Mouse (Mus musculus): Measurements from ENCODE around the gene Eps8l1. TPM values are rescaled to one million over a fixed set of nuclear protein-coding genes. Genes with fewer than 3 reads are reported as not detected.

Gene Eps8l1
- polyA plus RNA-seq, 1 experiment from 2014 or later, result 8.9 TPM

GRCm38 (mm10) chr7:4447138-4447537, 13.3 kb upstream of the Eps8l1 start:
- H3K4me2 ChIP-seq (replicated peaks), result no peak overlapping the region
- no peak overlapping the region for H3K27ac ChIP-seq
- no peaks in the 10 kb centered on the region for H3K27me3 ChIP-seq (replicated peaks)
- 2% methylated on average over 1 of the region's 1 CpGs for WGBS
- H3K4me1 ChIP-seq, result peaks cover 5% of the 10 kb centered on the region
- no peak overlapping the region for H3K9ac ChIP-seq
- H3K4me3 ChIP-seq, result no peak overlapping the region
- no peak for ATAC-seq (ENCODE audit: low FRiP score, low read depth)
- H3K36me3 ChIP-seq, result peaks cover 20% of the 10 kb centered on the region
- no peaks in the 10 kb centered on the region for H3K9me3 ChIP-seq

DNA sequence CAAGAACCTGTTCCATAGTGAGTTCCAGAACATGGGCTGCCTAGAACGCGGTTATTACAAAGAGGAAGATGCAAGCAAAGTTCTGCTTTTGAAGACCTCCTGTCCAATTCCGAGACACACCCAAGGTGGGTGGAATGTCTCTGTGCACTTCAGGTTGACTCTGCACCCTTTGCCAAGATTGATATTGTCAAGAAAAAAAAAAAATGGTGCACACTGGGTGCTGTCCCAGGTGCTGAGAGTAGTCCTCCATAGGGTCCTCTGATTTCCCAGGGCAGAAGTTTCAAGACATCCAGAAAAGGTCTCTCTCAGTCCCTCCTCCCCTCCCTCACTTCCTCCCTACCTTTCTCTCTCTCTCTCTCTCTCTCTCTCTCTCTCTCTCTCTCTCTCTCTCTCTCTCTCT, 12.0 kb upstream of the Eps8l1 start:
- WGBS, result 92% methylated on average over 3 of the region's 3 CpGs
- Histone ChIP-seq H3K27me3 (replicated peaks) (no peaks in the 10 kb centered on the region), H3K36me3 (peaks cover 7% of the 10 kb centered on the region; the same call in 1 of the 2 replicates), H3K4me1 (peaks cover 5% of the 10 kb centered on the region), H3K9me3 (no peaks in the 10 kb centered on the region), H3K27ac (no peak overlapping the region), H3K4me3 (no peak overlapping the region), H3K9ac (no peak overlapping the region), H3K4me2 (replicated peaks) (no peak overlapping the region)
- ATAC-seq (ENCODE audit: low FRiP score, low read depth), result no peak

GRCm38 (mm10) chr7:4449211-4449610, 11.3 kb upstream of the Eps8l1 start:
- H3K4me3 ChIP-seq, result no peak overlapping the region
- no peak overlapping the region for H3K27ac ChIP-seq
- peaks cover 5% of the 10 kb centered on the region for H3K4me1 ChIP-seq
- no peak overlapping the region for H3K9ac ChIP-seq
- H3K27me3 ChIP-seq (replicated peaks), result no peaks in the 10 kb centered on the region
- no peak for ATAC-seq (ENCODE audit: low FRiP score, low read depth)
- 16% methylated on average over 2 of the region's 2 CpGs for WGBS
- no peaks in the 10 kb centered on the region for H3K9me3 ChIP-seq
- no peaks in the 10 kb centered on the region for H3K36me3 ChIP-seq
- H3K4me2 ChIP-seq (replicated peaks), result no peak overlapping the region

GRCm38 (mm10) chr7:4452644-4453043, 7.8 kb upstream of the Eps8l1 start:
- no peaks in the 10 kb centered on the region for H3K4me1 ChIP-seq
- H3K4me3 ChIP-seq, result no peak overlapping the region
- H3K9me3 ChIP-seq, result no peaks in the 10 kb centered on the region
- H3K9ac ChIP-seq, result no peak overlapping the region
- H3K4me2 ChIP-seq (replicated peaks), result no peak overlapping the region
- ATAC-seq (ENCODE audit: low FRiP score, low read depth), result no peak
- 17% methylated on average over 4 of the region's 4 CpGs for WGBS
- no peak overlapping the region for H3K27ac ChIP-seq
- no peaks in the 10 kb centered on the region for H3K36me3 ChIP-seq
- no peaks in the 10 kb centered on the region for H3K27me3 ChIP-seq (replicated peaks)

GRCm38 (mm10) chr7:4464194-4464824, 3.8 kb downstream of the Eps8l1 start:
- Histone ChIP-seq H3K4me3 (no peak overlapping the region), H3K9ac (no peak overlapping the region), H3K4me1 (no peaks in the 10 kb centered on the region), H3K27ac (no peak overlapping the region), H3K4me2 (replicated peaks) (no peak overlapping the region), H3K27me3 (replicated peaks) (peaks cover 3% of the 10 kb centered on the region; the same call in 1 of the 2 replicates), H3K9me3 (no peaks in the 10 kb centered on the region; the same call in 1 of the 2 replicates), H3K36me3 (no peaks in the 10 kb centered on the region)
- 13% methylated on average over 12 of the region's 12 CpGs for WGBS
- ATAC-seq (ENCODE audit: low FRiP score, low read depth), result no peak

DNA sequence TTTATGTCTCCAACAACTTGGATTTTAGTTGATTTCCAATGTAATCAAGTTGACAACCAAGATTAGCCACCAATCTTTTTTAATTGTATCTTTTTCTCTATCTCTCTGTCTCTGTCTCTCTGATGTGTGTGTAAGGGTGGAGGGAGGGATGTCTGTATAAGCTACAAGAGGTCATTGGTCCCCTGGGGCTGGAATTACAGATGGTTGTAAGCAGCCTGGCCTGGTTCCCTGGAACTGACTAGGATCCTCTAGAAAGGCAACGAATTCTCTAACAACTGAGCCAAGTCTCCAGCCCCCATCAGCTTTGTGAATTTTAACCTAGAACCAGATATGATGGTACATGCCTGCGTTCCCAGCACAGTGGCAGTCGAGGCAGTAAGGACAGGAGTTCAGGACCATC, 7.3 kb downstream of the Eps8l1 start:
- ATAC-seq (ENCODE audit: low FRiP score, low read depth), result no peak
- Histone ChIP-seq H3K4me2 (replicated peaks) (no peak overlapping the region), H3K27ac (no peak overlapping the region), H3K27me3 (replicated peaks) (peaks cover 22% of the 10 kb centered on the region), H3K36me3 (no peaks in the 10 kb centered on the region), H3K4me3 (no peak overlapping the region), H3K9ac (no peak overlapping the region), H3K4me1 (peaks cover 8% of the 10 kb centered on the region; the same call in 1 of the 2 replicates), H3K9me3 (no peaks in the 10 kb centered on the region; the same call in 1 of the 2 replicates)
- 72% methylated on average over 3 of the region's 3 CpGs for WGBS

GRCm38 (mm10) chr7:4470275-4471178, 10.1 kb downstream of the Eps8l1 start:
- Histone ChIP-seq H3K4me1 (peaks cover 8% of the 10 kb centered on the region; the same call in 1 of the 2 replicates), H3K27ac (no peak overlapping the region), H3K9ac (peak overlapping the region; percentile 38; the same call in 1 of the 2 replicates), H3K27me3 (replicated peaks) (peaks cover 48% of the 10 kb centered on the region), H3K36me3 (no peaks in the 10 kb centered on the region), H3K4me2 (replicated peaks) (peak overlapping the region; percentile 68), H3K4me3 (peak overlapping the region; percentile 38), H3K9me3 (no peaks in the 10 kb centered on the region)
- 4% methylated on average over 35 of the region's 35 CpGs for WGBS
- ATAC-seq (ENCODE audit: low FRiP score, low read depth), result peak; percentile 61

DNA sequence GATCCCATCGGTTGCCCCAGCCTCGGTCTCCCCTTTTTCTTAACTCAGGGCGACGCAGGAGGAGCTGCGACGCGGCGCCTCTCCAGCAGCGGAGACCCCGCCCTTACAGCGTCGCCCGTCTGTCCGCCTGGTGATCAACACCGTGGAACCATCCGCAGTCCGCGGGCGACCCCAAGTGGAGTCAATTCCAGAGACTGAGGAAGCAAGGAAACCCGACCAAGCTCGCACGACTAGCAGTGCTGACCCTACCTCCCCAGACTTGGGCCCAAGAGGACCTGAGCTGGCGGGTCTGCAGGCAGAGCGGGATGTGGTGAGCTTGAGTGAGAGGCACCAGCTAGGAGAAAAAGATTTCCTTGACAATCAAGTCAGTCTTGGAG, 10.7 kb downstream of the Eps8l1 start:
- Histone ChIP-seq H3K9ac (peak overlapping the region; percentile 38; the same call in 1 of the 2 replicates), H3K36me3 (no peaks in the 10 kb centered on the region), H3K9me3 (no peaks in the 10 kb centered on the region), H3K27me3 (replicated peaks) (peaks cover 54% of the 10 kb centered on the region), H3K4me2 (replicated peaks) (peak overlapping the region; percentile 68), H3K4me1 (peaks cover 8% of the 10 kb centered on the region; the same call in 1 of the 2 replicates), H3K4me3 (peak overlapping the region; percentile 38), H3K27ac (no peak overlapping the region)
- peak; percentile 83 for ATAC-seq (ENCODE audit: low FRiP score, low read depth)
- 1% methylated on average over 24 of the region's 24 CpGs for WGBS

- H3K27ac ChIP-seq, result no peak overlapping the region
- H3K4me1 ChIP-seq, result peaks cover 11% of the 10 kb centered on the region
- ATAC-seq (ENCODE audit: low FRiP score, low read depth), result no peak
- 8% methylated on average over 19 of the region's 19 CpGs for WGBS
- no peaks in the 10 kb centered on the region for H3K9me3 ChIP-seq
- H3K36me3 ChIP-seq, result no peaks in the 10 kb centered on the region
- H3K4me3 ChIP-seq, result no peak overlapping the region
- H3K9ac ChIP-seq, result no peak overlapping the region
- peaks cover 53% of the 10 kb centered on the region for H3K27me3 ChIP-seq (replicated peaks)
- no peak overlapping the region for H3K4me2 ChIP-seq (replicated peaks)
Observed at GRCm38 (mm10) chr7:4473940-4474339, 13.5 kb downstream of the Eps8l1 start.

GRCm38 (mm10) chr7:4478021-4478795, 17.7 kb downstream of the Eps8l1 start:
- Histone ChIP-seq H3K27me3 (replicated peaks) (peaks cover 30% of the 10 kb centered on the region), H3K9ac (peak overlapping the region; percentile 54), H3K4me3 (peak overlapping the region; percentile 41), H3K4me1 (peaks cover 9% of the 10 kb centered on the region), H3K4me2 (replicated peaks) (peak overlapping the region; percentile 83), H3K9me3 (no peaks in the 10 kb centered on the region), H3K27ac (peak overlapping the region; percentile 47; the same call in 1 of the 2 replicates), H3K36me3 (peaks cover 25% of the 10 kb centered on the region)
- peak; percentile 96 for ATAC-seq (ENCODE audit: low FRiP score, low read depth)
- WGBS, result under 1% methylated on average over 39 of the region's 39 CpGs

DNA sequence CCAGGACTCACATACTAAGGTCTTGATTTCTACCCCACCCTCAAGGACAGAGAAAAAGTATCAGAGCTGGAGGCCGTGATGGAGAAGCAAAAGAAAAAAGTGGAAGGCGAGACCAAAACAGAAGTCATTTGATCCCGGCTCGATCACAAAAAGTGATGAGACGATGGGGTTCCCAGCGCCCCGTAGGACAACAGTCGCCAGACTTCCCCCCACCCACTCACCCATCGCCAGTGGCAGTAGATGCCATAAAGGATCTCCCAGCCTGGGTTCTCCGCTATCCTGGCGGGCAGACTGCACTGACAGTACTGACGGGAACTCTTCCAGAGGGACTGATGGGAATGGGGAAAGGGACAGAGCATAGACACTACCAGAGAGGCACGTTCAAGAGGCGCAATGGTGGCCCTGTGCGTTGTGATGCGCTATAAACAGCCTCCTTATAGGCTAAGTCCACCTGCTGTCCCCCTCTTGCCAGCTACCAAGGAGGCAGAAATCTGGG, 18.4 kb downstream of the Eps8l1 start:
- Histone ChIP-seq H3K9me3 (no peaks in the 10 kb centered on the region), H3K9ac (peak overlapping the region; percentile 54; the same call in 1 of the 2 replicates), H3K4me1 (peaks cover 9% of the 10 kb centered on the region), H3K36me3 (peaks cover 31% of the 10 kb centered on the region), H3K4me2 (replicated peaks) (peak overlapping the region; percentile 83), H3K4me3 (peak overlapping the region; percentile 41), H3K27ac (0 out of 2 replicates have a peak overlapping the region, but pooled peaks have one; percentile 27), H3K27me3 (replicated peaks) (peaks cover 23% of the 10 kb centered on the region)
- WGBS, result 2% methylated on average over 16 of the region's 16 CpGs
- ATAC-seq (ENCODE audit: low FRiP score, low read depth), result peak; percentile 30
